Mouse (Mus musculus): ENCODE results near the gene Tcp11l2. TPM values are rescaled to one million over a fixed set of nuclear protein-coding genes. Genes with fewer than 3 reads are reported as not detected.

Gene Tcp11l2
- total and polyA plus RNA-seq, 3 experiments = 0.81 to 4.3 TPM; not detected in 1

- TF ChIP-seq NELFE (IDR thresholded peaks at IDR 0.05; ENCODE audit: low read depth, low read length) (no peak), CTCF (IDR thresholded peaks at IDR 0.05 in 2 of 3, conservative IDR thresholded peaks at IDR 0.05 in 1 of 3; ENCODE audit: control insufficient read depth in 1 of 3, insufficient read depth in 1 of 3, low read depth in 2 of 3, low read length in 3 of 3, poor library complexity in 1 of 3, severe bottlenecking in 1 of 3) (no peak), MYC (IDR thresholded peaks at IDR 0.05; ENCODE audit: low read depth, low read length) (no peak), MXI1 (IDR thresholded peaks at IDR 0.05; ENCODE audit: low read depth, low read length) (no peak), MEF2A (IDR thresholded peaks at IDR 0.05; ENCODE audit: extremely low read depth, insufficient replicate concordance, low read depth, low read length, poor library complexity, severe bottlenecking) (no peak)
- H3K4me1 ChIP-seq (ENCODE audit: control insufficient read depth in 1 of 2, insufficient read depth in 2 of 2, low read length in 2 of 2) = no peaks in the 10 kb centered on the region; a peak in 2 of 4 replicates
- H3K36me3 ChIP-seq (ENCODE audit: control insufficient read depth in 1 of 2, insufficient read depth in 2 of 2, low read length in 2 of 2) = no peaks in the 10 kb centered on the region
- H3K27ac ChIP-seq (ENCODE audit: control insufficient read depth, low read depth, low read length) = no peak overlapping the region
- H3K27me3 ChIP-seq (ENCODE audit: control insufficient read depth in 1 of 2, insufficient read depth in 2 of 2, low read length in 2 of 2) = peaks cover 0 to 8% of the 10 kb centered on the region in 2 experiments; a peak in 3 of 4 replicates
- no peak overlapping the region for H3K9ac ChIP-seq (ENCODE audit: control insufficient read depth, low read depth, low read length, poor library complexity, severe bottlenecking)
- no peaks in the 10 kb centered on the region for H3K9me3 ChIP-seq (replicated peaks; ENCODE audit: insufficient read depth, low read length)
- no peak for DNase-seq (ENCODE audit: low read depth, low spot score)
- no peak overlapping the region for H3K4me3 ChIP-seq (ENCODE audit: control insufficient read depth in 1 of 2, insufficient read depth in 1 of 2, low read depth in 2 of 2, low read length in 2 of 2)
- H3K79me2 ChIP-seq (ENCODE audit: control insufficient read depth, insufficient read depth, low read length, poor library complexity) = no peaks in the 10 kb centered on the region
These were observed 44.1 kb upstream of the Tcp11l2 start for GRCm38 (mm10) chr10:84532191-84532889.

DNA sequence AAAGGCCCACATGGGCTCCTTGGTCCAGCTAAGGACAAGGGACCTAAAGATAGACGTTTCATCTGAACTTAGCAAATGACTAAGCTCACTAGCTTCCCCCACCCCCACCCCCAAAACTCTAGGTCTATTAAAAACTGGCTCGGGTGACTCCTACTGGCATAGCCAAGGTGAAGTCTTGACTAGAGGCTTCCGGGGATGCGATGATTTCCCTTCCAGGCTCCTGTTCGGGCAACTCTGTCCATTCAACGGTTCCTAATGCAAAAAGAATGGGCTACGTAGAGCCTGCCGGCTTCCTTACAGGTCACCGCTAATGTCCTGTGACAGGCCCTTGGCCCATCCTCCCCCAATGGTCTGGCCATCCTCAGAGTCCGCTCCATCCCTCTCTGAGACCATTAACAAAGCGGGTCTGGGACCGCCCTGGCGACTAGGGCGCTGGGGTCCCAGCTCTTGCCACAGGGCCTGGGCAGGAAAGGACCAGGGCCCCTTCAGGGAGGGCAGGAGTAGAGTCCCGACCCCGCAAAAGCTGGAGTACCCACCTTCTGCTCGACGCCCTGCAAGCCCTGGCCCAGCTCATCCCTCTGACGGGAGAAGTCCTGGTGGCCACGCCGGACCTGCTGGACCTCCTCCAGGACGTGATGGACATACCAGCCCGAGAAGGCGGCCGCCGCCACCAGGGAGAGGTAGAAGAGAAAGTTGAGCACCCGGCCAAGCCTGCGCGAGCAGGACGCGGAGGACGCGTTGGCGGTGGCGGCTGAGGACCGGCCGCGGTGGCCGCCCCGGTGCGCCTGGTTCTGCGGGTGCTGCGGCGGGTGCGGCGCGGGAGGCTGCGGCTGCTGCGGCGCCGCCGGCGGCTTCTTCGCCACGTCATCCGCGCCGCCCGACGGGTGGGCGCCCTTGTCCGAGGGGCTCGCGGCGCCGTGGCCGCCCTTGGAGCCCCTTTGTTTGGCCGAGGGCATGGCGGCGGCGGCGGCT, 43.2 kb upstream of the Tcp11l2 start:
- no peak for DNase-seq (ENCODE audit: low read depth, low spot score)
- peaks cover 0 to 8% of the 10 kb centered on the region in 2 experiments; a peak in 3 of 4 replicates for H3K27me3 ChIP-seq (ENCODE audit: control insufficient read depth in 1 of 2, insufficient read depth in 2 of 2, low read length in 2 of 2)
- no peaks in the 10 kb centered on the region; a peak in 3 of 4 replicates for H3K4me1 ChIP-seq (ENCODE audit: control insufficient read depth in 1 of 2, insufficient read depth in 2 of 2, low read length in 2 of 2)

More for the DNA sequence above, 43.2 kb upstream of the Tcp11l2 start:
- Histone ChIP-seq H3K9ac (ENCODE audit: control insufficient read depth, low read depth, low read length, poor library complexity, severe bottlenecking) (peak overlapping the region; percentile 50), H3K4me3 (ENCODE audit: control insufficient read depth in 1 of 2, insufficient read depth in 1 of 2, low read depth in 2 of 2, low read length in 2 of 2) (peak overlapping the region in 1 of 2 experiments; percentile 53; a peak in 2 of 4 replicates), H3K27ac (ENCODE audit: control insufficient read depth, low read depth, low read length) (no peak overlapping the region), H3K36me3 (ENCODE audit: control insufficient read depth in 1 of 2, insufficient read depth in 2 of 2, low read length in 2 of 2) (no peaks in the 10 kb centered on the region), H3K79me2 (ENCODE audit: control insufficient read depth, insufficient read depth, low read length, poor library complexity) (no peaks in the 10 kb centered on the region), H3K9me3 (replicated peaks; ENCODE audit: insufficient read depth, low read length) (no peaks in the 10 kb centered on the region)
- no peak for TF ChIP-seq ZKSCAN1 (IDR thresholded peaks at IDR 0.05; ENCODE audit: low read depth, low read length)
- no peak for TF ChIP-seq E2F4 (IDR thresholded peaks at IDR 0.05; ENCODE audit: borderline replicate concordance, low read depth, low read length)
- no peak for TF ChIP-seq MAFK (IDR thresholded peaks at IDR 0.05; ENCODE audit: borderline replicate concordance, low read depth, low read length)
- TF ChIP-seq RAD21 (IDR thresholded peaks at IDR 0.05; ENCODE audit: low read depth, low read length) = no peak
- TF ChIP-seq SMC3 (IDR thresholded peaks at IDR 0.05; ENCODE audit: low read depth, low read length) = no peak
- no peak for TF ChIP-seq RCOR1 (IDR thresholded peaks at IDR 0.05; ENCODE audit: low read depth, low read length)
- TF ChIP-seq MYB (IDR thresholded peaks at IDR 0.05; ENCODE audit: low read depth, low read length) = no peak
- no peak for TF ChIP-seq MAZ (IDR thresholded peaks at IDR 0.05; ENCODE audit: low read depth, low read length)
- TF ChIP-seq ZMIZ1 (IDR thresholded peaks at IDR 0.05; ENCODE audit: low read depth, low read length) = no peak
- no peak for TF ChIP-seq CHD2 (IDR thresholded peaks at IDR 0.05; ENCODE audit: low read length)
- no peak for TF ChIP-seq JUND (IDR thresholded peaks at IDR 0.05; ENCODE audit: low read depth, low read length)
- TF ChIP-seq NELFE (IDR thresholded peaks at IDR 0.05; ENCODE audit: low read depth, low read length) = no peak
- TF ChIP-seq TBP (IDR thresholded peaks at IDR 0.05; ENCODE audit: low read depth, low read length) = no peak

All from MEL (cell line).